In the genomic region with DNA sequence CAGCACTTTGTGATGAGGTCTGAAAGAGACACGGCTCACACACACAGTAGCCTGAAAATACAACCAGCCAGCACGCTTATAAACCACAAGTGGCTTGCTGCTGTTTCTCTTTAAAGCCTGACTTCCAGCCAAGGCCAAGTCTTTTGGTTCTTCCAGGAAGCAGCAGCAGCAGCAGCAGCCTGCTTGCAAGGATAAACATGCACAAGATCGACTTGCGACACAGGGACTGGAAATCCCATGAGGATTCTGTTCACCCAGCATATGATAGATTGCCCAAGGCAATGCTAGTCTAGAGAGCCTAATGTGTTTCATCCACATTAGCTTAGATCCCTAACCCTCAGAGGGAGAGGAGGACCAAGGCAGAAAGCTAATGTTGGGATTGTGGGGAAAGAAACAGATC, we compare ENCODE assay signal across 8 mouse cellular contexts. TPM values are rescaled to one million over a fixed set of nuclear protein-coding genes. Genes with fewer than 3 reads are reported as not detected.
DNase-seq lines count a peak whose midpoint lies in the region; ATAC-seq and TF ChIP-seq lines count a peak whose summit lies in the region.

No protein-coding gene starts in this region.

- no peak for TF ChIP-seq EP300 in stomach, postnatal 0 days (optimal IDR thresholded peaks at IDR 0.05)

- peaks cover 31% of the 10 kb centered on the region for H3K4me1 ChIP-seq in hindbrain, embryonic 14.5 days (replicated peaks; ENCODE audit: control insufficient read depth, insufficient read depth, low read length)
- peaks cover 23% of the 10 kb centered on the region for H3K4me1 ChIP-seq in lung, embryonic 14.5 days (ENCODE audit: insufficient read depth)
- peaks cover 9% of the 10 kb centered on the region; the same call in 1 of the 2 replicates for H3K4me1 ChIP-seq in stomach, postnatal 0 days (replicated peaks; ENCODE audit: control insufficient read depth, insufficient read depth)

- no peak overlapping the region for H3K4me3 ChIP-seq in hindbrain, embryonic 14.5 days (replicated peaks; ENCODE audit: low read length)
- no peak overlapping the region; the same call in 1 of the 2 replicates for H3K4me3 ChIP-seq in lung, embryonic 14.5 days (ENCODE audit: low read depth, low read length)
- no peak overlapping the region for H3K4me3 ChIP-seq in stomach, postnatal 0 days (ENCODE audit: low read depth, low read length)

- TF ChIP-seq CTCF in lung, embryonic 14.5 days (IDR thresholded peaks at IDR 0.05; ENCODE audit: low read depth) = no peak
- TF ChIP-seq CTCF in stomach, postnatal 0 days (IDR thresholded peaks at IDR 0.05; ENCODE audit: low read depth) = no peak

- WGBS in hindbrain, embryonic 14.5 days = 52% methylated on average over 4 of the region's 4 CpGs
- 25% methylated on average over 4 of the region's 4 CpGs for WGBS in lung, embryonic 14.5 days
- WGBS in stomach, postnatal 0 days = 25% methylated on average over 4 of the region's 4 CpGs

- DNase-seq in adrenal gland, adult 2 months = peak; percentile 59
- DNase-seq in adrenal gland, adult 18-20 months (ENCODE audit: low spot score in 2 of 2) = no peak
- peak; percentile 62 for DNase-seq in fibroblast of lung, adult 2 months (ENCODE audit: low read depth)
- peak; percentile 23 for DNase-seq in hindbrain, embryonic 14.5 days (ENCODE audit: low spot score)
- peak; percentile 71 for DNase-seq in lung, embryonic 14.5 days
- no peak for DNase-seq in stomach, postnatal 0 days (ENCODE audit: low spot score)
- DNase-seq in urinary bladder, adult 2 months (ENCODE audit: low spot score) = no peak
- DNase-seq in layer of hippocampus, postnatal 10 days (ENCODE audit: low spot score in 2 of 2) = no peak

- H3K36me3 ChIP-seq in hindbrain, embryonic 14.5 days (replicated peaks; ENCODE audit: control insufficient read depth, insufficient read depth) = peaks cover 8% of the 10 kb centered on the region; the same call in 1 of the 2 replicates
- peaks cover 25% of the 10 kb centered on the region for H3K36me3 ChIP-seq in lung, embryonic 14.5 days (ENCODE audit: insufficient read depth)
- H3K36me3 ChIP-seq in stomach, postnatal 0 days (ENCODE audit: control insufficient read depth, insufficient read depth, low read length) = no peaks in the 10 kb centered on the region

- no peaks in the 10 kb centered on the region for H3K27me3 ChIP-seq in hindbrain, embryonic 14.5 days (ENCODE audit: control insufficient read depth, insufficient read depth, low read length)
- no peaks in the 10 kb centered on the region for H3K27me3 ChIP-seq in lung, embryonic 14.5 days (ENCODE audit: insufficient read depth, low read length)
- H3K27me3 ChIP-seq in stomach, postnatal 0 days (ENCODE audit: control insufficient read depth, insufficient read depth, low read length) = no peaks in the 10 kb centered on the region

- no peaks in the 10 kb centered on the region for H3K9me3 ChIP-seq in hindbrain, embryonic 14.5 days (ENCODE audit: control insufficient read depth, low read length)
- H3K9me3 ChIP-seq in lung, embryonic 14.5 days (ENCODE audit: low read depth, low read length) = no peaks in the 10 kb centered on the region
- no peaks in the 10 kb centered on the region for H3K9me3 ChIP-seq in stomach, postnatal 0 days (ENCODE audit: control insufficient read depth, low read length)

- ATAC-seq in hindbrain, embryonic 14.5 days (ENCODE audit: low FRiP score) = no peak
- ATAC-seq in lung, embryonic 14.5 days (ENCODE audit: insufficient read depth) = peak; percentile 7; the same call in 1 of the 2 replicates
- no peak for ATAC-seq in stomach, postnatal 0 days (ENCODE audit: low FRiP score, low TSS enrichment)

- H3K4me2 ChIP-seq in hindbrain, embryonic 14.5 days (replicated peaks) = no peak overlapping the region
- no peak overlapping the region for H3K4me2 ChIP-seq in lung, embryonic 14.5 days
- H3K4me2 ChIP-seq in stomach, postnatal 0 days (replicated peaks; ENCODE audit: low read depth) = no peak overlapping the region

- H3K27ac ChIP-seq in hindbrain, embryonic 14.5 days = peak overlapping the region; percentile 2; the same call in 1 of the 2 replicates
- H3K27ac ChIP-seq in lung, embryonic 14.5 days (ENCODE audit: low read depth) = peak overlapping the region; percentile 67; the same call in 1 of the 2 replicates
- peak overlapping the region; percentile 53; the same call in 1 of the 2 replicates for H3K27ac ChIP-seq in stomach, postnatal 0 days (replicated peaks)

- H3K9ac ChIP-seq in hindbrain, embryonic 14.5 days = no peak overlapping the region
- H3K9ac ChIP-seq in lung, embryonic 14.5 days = peak overlapping the region; percentile 13; the same call in 1 of the 2 replicates
- 0 out of 2 replicates have a peak overlapping the region, but pooled peaks have one; percentile 4 for H3K9ac ChIP-seq in stomach, postnatal 0 days (ENCODE audit: low read length)

RNA-seq across cellular contexts. Expression of a gene that starts 22.0 kb away (rescaled TPM):
- total RNA-seq in adrenal gland, adult 2 months (2021) = 100 to 1,000 TPM in 1 of 2 experiments, 10 to 100 TPM in 1; 77.1 to 114 TPM
- 11.5 and 12.5 TPM in 2 replicates for polyA plus RNA-seq in adrenal gland, adult 2 months (2012; rRNA removed)
- total RNA-seq in adrenal gland, adult 18-20 months (2021) = 100 to 1,000 TPM in 1 of 2 experiments, 10 to 100 TPM in 1; 82.2 to 118 TPM
- polyA plus RNA-seq in hindbrain, embryonic 14.5 days (2014; fragmentation: Nextera tagmentation; extraction: Ambion mirVana) = 63.9 and 71.1 TPM in 2 replicates
- 209 and 229 TPM in 2 replicates for polyA plus RNA-seq in lung, embryonic 14.5 days (2014; fragmentation: Nextera tagmentation; extraction: Ambion mirVana)
- 176 and 189 TPM in 2 replicates for polyA plus RNA-seq in stomach, postnatal 0 days (2015; fragmentation: Nextera tagmentation; extraction: Ambion mirVana)
- 301 and 304 TPM in 2 replicates for polyA plus RNA-seq in urinary bladder, adult 2 months (2012; rRNA removed)
- total RNA-seq in layer of hippocampus, postnatal 10 days (2021) = 100 to 1,000 TPM in 1 of 2 experiments, 10 to 100 TPM in 1; 90.8 to 117 TPM

Comparison
In these comparisons a context has a peak if more than half of its experiments do, and no peak if none do; other contexts are left out.
1. DNase-seq: peak in adrenal gland, adult 2 months (single experiment), fibroblast of lung, adult 2 months (single experiment), hindbrain, embryonic 14.5 days (single experiment) and lung, embryonic 14.5 days (single experiment); none in adrenal gland, adult 18-20 months (0 of 2), stomach, postnatal 0 days (single experiment), urinary bladder, adult 2 months (single experiment) and layer of hippocampus, postnatal 10 days (0 of 2).
2. H3K27ac ChIP-seq: peak in every context shown above with its lines; median percentile 67 in lung, embryonic 14.5 days; 53 in stomach, postnatal 0 days; 2 in hindbrain, embryonic 14.5 days.